Mouse (Mus musculus) G1E (cell line): ENCODE results near the gene Epn3. TPM values are rescaled to one million over a fixed set of nuclear protein-coding genes. Genes with fewer than 3 reads are reported as not detected.

ENCODE experiments used
- ATAC-seq: 2 replicates; pipeline ENCODE4 v1.8.0; 2016; ENCODE audit warnings: mild to moderate bottlenecking; ENCODE audit not compliant: insufficient number of reproducible peaks, poor library complexity, low FRiP score, severe bottlenecking; ENCODE audit errors: extremely low read depth
- DNase-seq: peaks from one replicate; pipeline ENCODE4 v3.0.0; 2012; ENCODE audit warnings: low spot score
- H3K27me3 ChIP-seq: 2 replicates; pipeline ENCODE4 v1.6.1; 2012; ENCODE audit warnings: mild to moderate bottlenecking, low read length, inconsistent platforms; ENCODE audit not compliant: insufficient read depth
- H3K36me3 ChIP-seq: replicated peaks from 2 replicates; pipeline ENCODE3; 2012; ENCODE audit warnings: mild to moderate bottlenecking, inconsistent platforms
- H3K4me1 ChIP-seq: 2 replicates; pipeline ENCODE4 v1.6.1; 2012; ENCODE audit warnings: low read depth, low read length, inconsistent platforms, mixed read lengths; ENCODE audit not compliant: insufficient read depth
- H3K4me3 ChIP-seq: 2 replicates; pipeline ENCODE4 v1.5.1; 2012; ENCODE audit warnings: low read depth, mild to moderate bottlenecking, inconsistent platforms, low read length, moderate library complexity, mixed read lengths
- H3K9me3 ChIP-seq: replicated peaks from 2 replicates; pipeline ENCODE4 v1.6.1; 2012; ENCODE audit warnings: inconsistent platforms
- CTCF ChIP-seq: IDR thresholded peaks from 2 replicates; pipeline ENCODE4 v1.5.1; 2012; ENCODE audit warnings: low read depth, low read length, inconsistent platforms, mixed read lengths
- GATA1 ChIP-seq: IDR thresholded peaks from 2 replicates; pipeline ENCODE4 v1.6.1; 2012; ENCODE audit warnings: borderline replicate concordance, low read length, inconsistent platforms, mixed read lengths
- GATA2 ChIP-seq: IDR thresholded peaks from 2 replicates; pipeline ENCODE4 v1.6.1; 2012; ENCODE audit warnings: low read depth, low read length, inconsistent platforms, borderline replicate concordance
- POLR2AphosphoS5 ChIP-seq: IDR thresholded peaks from 2 replicates; pipeline ENCODE4 v1.6.1; 2012; ENCODE audit warnings: low read depth, low read length, inconsistent platforms; ENCODE audit not compliant: insufficient replicate concordance
- TAL1 ChIP-seq: conservative IDR thresholded peaks from 2 replicates; pipeline ENCODE4 v1.6.1; 2012; ENCODE audit warnings: low read depth, low read length, inconsistent platforms, mixed read lengths
- polyA plus RNA-seq: library from polyadenylated mRNA; stranded (reverse); fragments of >175 nt; gene quantifications from 2 replicates; pipeline ENCODE4 v1.2.3, GENCODE M21; 2012
- total RNA-seq, 2 experiments: library from RNA; stranded (forward) in 1 of 2; stranded (reverse) in 1 of 2; fragments of 200-1000 nt in 1 of 2; fragments of >200 nt in 1 of 2; fragmentation: Nextera tagmentation in 1 of 2; gene quantifications; 2 replicates each; pipeline ENCODE4 v1.2.3; 2014 to 2017

The Epn3 gene
- total and polyA plus RNA-seq, 3 experiments = not detected

GRCm38 (mm10) chr11:94543932-94544331 lies 44.2 kb upstream of the Epn3 start:
- peaks cover 60% of the 10 kb centered on the region for H3K36me3 ChIP-seq
- no peaks in the 10 kb centered on the region for H3K27me3 ChIP-seq
- H3K9me3 ChIP-seq = no peaks in the 10 kb centered on the region
- H3K4me1 ChIP-seq = peaks cover 15% of the 10 kb centered on the region
- ATAC-seq = no peak
- H3K4me3 ChIP-seq = no peak overlapping the region
- TF ChIP-seq POLR2AphosphoS5 (no peak), CTCF (peak; percentile 69), GATA2 (no peak)
- no peak for DNase-seq

DNA sequence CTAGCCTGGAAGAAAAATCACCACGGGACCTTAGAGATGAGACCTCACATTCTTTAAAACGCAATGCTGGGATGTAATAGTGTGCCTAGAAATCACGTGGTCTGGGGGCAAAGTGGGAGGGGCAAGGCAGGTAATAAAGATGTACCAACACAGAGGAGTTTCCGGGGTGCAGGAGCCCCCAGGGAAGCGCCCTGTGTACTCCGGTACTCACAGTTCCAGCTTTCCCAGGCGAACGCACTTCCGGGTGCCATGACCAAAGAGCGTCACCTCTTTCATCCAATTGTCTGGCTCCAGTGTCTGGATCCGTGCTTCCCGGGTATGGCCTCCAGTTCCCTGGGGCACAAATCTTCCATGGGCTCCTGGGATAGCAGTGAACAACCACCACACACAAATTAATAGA lies 43.6 kb upstream of the Epn3 start:
- Histone ChIP-seq H3K36me3 (peaks cover 62% of the 10 kb centered on the region), H3K9me3 (no peaks in the 10 kb centered on the region), H3K27me3 (no peaks in the 10 kb centered on the region), H3K4me1 (peaks cover 9% of the 10 kb centered on the region), H3K4me3 (no peak overlapping the region)
- no peak for DNase-seq
- TF ChIP-seq POLR2AphosphoS5 = no peak
- TF ChIP-seq CTCF = no peak
- TF ChIP-seq GATA1 = no peak
- no peak for TF ChIP-seq GATA2
- no peak for TF ChIP-seq TAL1
- no peak for ATAC-seq

DNA sequence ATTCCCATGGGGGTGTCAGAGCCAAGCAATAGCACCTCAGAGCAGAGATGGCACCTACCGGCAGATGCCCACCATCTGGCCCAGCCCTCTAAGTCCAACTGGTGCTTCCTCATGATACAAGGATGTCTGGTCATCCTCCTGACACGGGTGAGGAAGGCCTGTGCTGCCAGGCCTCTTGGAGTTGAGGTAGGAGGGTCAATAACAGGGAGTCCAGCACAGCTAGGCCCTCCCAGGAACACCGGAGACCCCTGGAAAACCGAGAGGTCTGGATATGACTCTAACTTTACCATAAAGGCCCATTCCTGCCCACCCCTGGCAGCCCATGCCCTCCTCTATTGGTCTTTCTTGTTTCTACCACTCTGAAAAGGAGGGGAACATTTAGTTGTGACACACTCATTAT lies 42.6 kb upstream of the Epn3 start:
- Histone ChIP-seq H3K4me1 (peaks cover 3% of the 10 kb centered on the region; the same call in 1 of the 2 replicates), H3K27me3 (no peaks in the 10 kb centered on the region), H3K36me3 (peaks cover 64% of the 10 kb centered on the region), H3K4me3 (no peak overlapping the region), H3K9me3 (no peaks in the 10 kb centered on the region)
- TF ChIP-seq GATA2 = no peak
- no peak for TF ChIP-seq POLR2AphosphoS5
- no peak for TF ChIP-seq CTCF
- TF ChIP-seq GATA1 = no peak
- TF ChIP-seq TAL1 = no peak
- DNase-seq = no peak
- no peak for ATAC-seq

DNA sequence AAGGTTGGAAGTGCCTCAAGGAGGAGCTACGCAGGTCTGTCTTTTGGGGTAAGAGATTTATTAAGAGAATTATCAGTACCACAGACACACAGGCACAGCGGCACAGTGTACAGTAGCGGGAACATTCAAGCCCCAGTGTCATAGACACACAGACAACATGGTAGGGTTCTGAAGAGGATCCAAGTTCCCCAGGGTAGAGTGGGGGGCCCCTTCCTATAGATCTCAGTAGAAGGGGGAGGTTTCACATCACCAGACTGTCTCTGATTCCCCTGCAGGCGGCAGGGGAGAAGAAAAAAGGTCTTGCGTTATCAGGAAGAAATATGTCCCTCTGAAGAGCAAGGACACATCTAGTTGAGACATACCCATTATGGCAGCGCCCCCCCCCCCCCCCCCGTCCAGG lies 40.0 kb upstream of the Epn3 start:
- Histone ChIP-seq H3K4me1 (no peaks in the 10 kb centered on the region), H3K9me3 (no peaks in the 10 kb centered on the region), H3K4me3 (no peak overlapping the region), H3K36me3 (peaks cover 49% of the 10 kb centered on the region), H3K27me3 (no peaks in the 10 kb centered on the region)
- no peak for ATAC-seq
- DNase-seq = no peak
- TF ChIP-seq GATA2 = no peak
- TF ChIP-seq CTCF = no peak
- no peak for TF ChIP-seq GATA1
- no peak for TF ChIP-seq POLR2AphosphoS5
- no peak for TF ChIP-seq TAL1

GRCm38 (mm10) chr11:94538733-94539292 lies 39.0 kb upstream of the Epn3 start:
- DNase-seq (no peak), ATAC-seq (no peak)
- Histone ChIP-seq H3K36me3 (peaks cover 40% of the 10 kb centered on the region), H3K4me1 (no peaks in the 10 kb centered on the region), H3K27me3 (no peaks in the 10 kb centered on the region), H3K4me3 (no peak overlapping the region), H3K9me3 (no peaks in the 10 kb centered on the region)
- no peak for TF ChIP-seq POLR2AphosphoS5
- TF ChIP-seq GATA1 = no peak
- TF ChIP-seq TAL1 = no peak
- no peak for TF ChIP-seq CTCF
- no peak for TF ChIP-seq GATA2

GRCm38 (mm10) chr11:94533171-94533570 lies 33.4 kb upstream of the Epn3 start:
- DNase-seq = no peak
- no peak overlapping the region for H3K4me3 ChIP-seq
- H3K9me3 ChIP-seq = no peaks in the 10 kb centered on the region
- TF ChIP-seq POLR2AphosphoS5 = no peak
- TF ChIP-seq GATA2 = no peak
- TF ChIP-seq TAL1 = no peak
- no peak for TF ChIP-seq GATA1
- no peak for TF ChIP-seq CTCF
- H3K4me1 ChIP-seq = no peaks in the 10 kb centered on the region
- H3K36me3 ChIP-seq = peaks cover 2% of the 10 kb centered on the region
- ATAC-seq = no peak
- peaks cover 4% of the 10 kb centered on the region; the same call in 1 of the 2 replicates for H3K27me3 ChIP-seq
